Mouse (Mus musculus): Measurements from ENCODE around the gene Treml1. TPM values are rescaled to one million over a fixed set of nuclear protein-coding genes. Genes with fewer than 3 reads are reported as not detected.

Gene Treml1
- polyA plus RNA-seq, 1 experiment = 0.11 TPM

DNA sequence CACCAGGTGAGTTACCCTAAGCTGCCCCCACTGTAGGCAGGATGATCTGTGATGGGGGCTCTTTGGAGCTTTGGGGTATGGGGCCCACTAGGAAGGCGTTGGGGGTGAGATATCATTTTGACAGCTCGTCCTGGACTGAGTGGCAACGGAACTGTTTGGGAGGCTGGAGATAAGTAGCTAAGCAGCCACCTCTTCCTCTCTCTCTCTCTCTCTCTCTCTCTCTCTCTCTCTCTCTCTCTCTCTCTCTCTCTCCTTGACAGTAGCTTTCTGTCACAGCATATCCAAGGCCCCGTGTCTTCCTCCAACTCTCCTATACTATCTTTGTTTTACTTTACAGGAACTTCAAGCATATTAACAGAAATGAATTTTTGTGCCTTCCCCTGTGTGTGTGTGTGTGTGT, 746 bp downstream of the Treml1 start:
- Histone ChIP-seq H3K27ac (ENCODE audit: insufficient read depth, low read length) (no peak overlapping the region), H3K4me3 (replicated peaks; ENCODE audit: insufficient read depth, low read depth, low read length) (no peak overlapping the region), H3K4me1 (ENCODE audit: control insufficient read depth, insufficient read depth, low read length) (peaks cover 11% of the 10 kb centered on the region), H3K27me3 (ENCODE audit: control insufficient read depth, insufficient read depth, low read length) (no peaks in the 10 kb centered on the region)
- DNase-seq = no peak
- TF ChIP-seq POLR2A (IDR thresholded peaks at IDR 0.05; ENCODE audit: borderline replicate concordance, insufficient read depth, low read length) (no peak), CTCF (IDR thresholded peaks at IDR 0.05; ENCODE audit: borderline replicate concordance, insufficient read depth, low read depth, low read length) (no peak)
- WGBS = 88% methylated on average over 4 of the region's 4 CpGs

DNA sequence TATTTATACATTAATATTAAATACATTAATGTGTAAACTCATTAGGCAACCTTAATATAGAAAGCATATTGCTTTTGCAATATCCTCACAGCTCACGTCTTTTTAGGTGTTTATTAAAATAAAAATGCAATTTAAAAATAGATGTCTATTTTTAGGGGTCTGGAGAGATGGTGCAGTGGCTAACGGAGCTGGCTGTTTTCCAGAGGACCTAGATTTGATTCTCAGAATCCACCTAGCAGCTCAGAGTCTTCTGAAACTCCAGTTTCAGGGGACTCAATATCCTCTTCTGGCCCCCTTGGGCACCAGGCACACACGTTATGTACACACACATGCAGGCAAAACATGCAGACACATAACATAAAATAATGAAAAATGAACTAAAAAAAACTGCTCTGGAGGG, 2.6 kb downstream of the Treml1 start:
- no peak overlapping the region for H3K27ac ChIP-seq (ENCODE audit: insufficient read depth, low read length)
- WGBS = 36% methylated on average over 3 of the region's 3 CpGs
- TF ChIP-seq POLR2A (IDR thresholded peaks at IDR 0.05; ENCODE audit: borderline replicate concordance, insufficient read depth, low read length) = no peak
- no peak for TF ChIP-seq CTCF (IDR thresholded peaks at IDR 0.05; ENCODE audit: borderline replicate concordance, insufficient read depth, low read depth, low read length)
- no peak overlapping the region for H3K4me3 ChIP-seq (replicated peaks; ENCODE audit: insufficient read depth, low read depth, low read length)
- no peaks in the 10 kb centered on the region for H3K27me3 ChIP-seq (ENCODE audit: control insufficient read depth, insufficient read depth, low read length)
- H3K4me1 ChIP-seq (ENCODE audit: control insufficient read depth, insufficient read depth, low read length) = peaks cover 11% of the 10 kb centered on the region
- no peak for DNase-seq

DNA sequence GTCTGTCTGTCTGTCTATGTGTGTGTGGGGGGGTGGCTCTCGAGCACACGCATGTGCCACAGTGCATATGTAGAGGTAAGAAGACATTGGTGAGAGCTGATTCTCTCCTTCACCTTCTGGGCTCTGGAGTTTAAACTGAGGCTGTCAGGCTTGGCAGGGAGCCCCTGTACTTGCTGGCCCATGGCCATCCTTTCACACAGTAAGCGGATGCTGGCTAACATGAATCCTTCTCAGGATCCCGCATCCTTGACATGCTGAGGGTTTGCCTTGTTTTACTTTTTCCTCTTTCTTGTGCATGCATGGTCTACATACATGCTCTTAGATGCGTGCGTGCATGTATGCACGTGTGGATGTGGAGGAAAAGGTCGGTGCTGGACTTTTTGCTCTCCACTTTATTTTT, 3.2 kb downstream of the Treml1 start:
- Histone ChIP-seq H3K27ac (ENCODE audit: insufficient read depth, low read length) (no peak overlapping the region), H3K27me3 (ENCODE audit: control insufficient read depth, insufficient read depth, low read length) (no peaks in the 10 kb centered on the region; the same call in 1 of the 2 replicates), H3K4me3 (replicated peaks; ENCODE audit: insufficient read depth, low read depth, low read length) (no peak overlapping the region), H3K4me1 (ENCODE audit: control insufficient read depth, insufficient read depth, low read length) (peaks cover 11% of the 10 kb centered on the region)
- TF ChIP-seq POLR2A (IDR thresholded peaks at IDR 0.05; ENCODE audit: borderline replicate concordance, insufficient read depth, low read length) (no peak), CTCF (IDR thresholded peaks at IDR 0.05; ENCODE audit: borderline replicate concordance, insufficient read depth, low read depth, low read length) (no peak)
- WGBS = 36% methylated on average over 8 of the region's 8 CpGs
- DNase-seq = peak; percentile 59 to 65

DNA sequence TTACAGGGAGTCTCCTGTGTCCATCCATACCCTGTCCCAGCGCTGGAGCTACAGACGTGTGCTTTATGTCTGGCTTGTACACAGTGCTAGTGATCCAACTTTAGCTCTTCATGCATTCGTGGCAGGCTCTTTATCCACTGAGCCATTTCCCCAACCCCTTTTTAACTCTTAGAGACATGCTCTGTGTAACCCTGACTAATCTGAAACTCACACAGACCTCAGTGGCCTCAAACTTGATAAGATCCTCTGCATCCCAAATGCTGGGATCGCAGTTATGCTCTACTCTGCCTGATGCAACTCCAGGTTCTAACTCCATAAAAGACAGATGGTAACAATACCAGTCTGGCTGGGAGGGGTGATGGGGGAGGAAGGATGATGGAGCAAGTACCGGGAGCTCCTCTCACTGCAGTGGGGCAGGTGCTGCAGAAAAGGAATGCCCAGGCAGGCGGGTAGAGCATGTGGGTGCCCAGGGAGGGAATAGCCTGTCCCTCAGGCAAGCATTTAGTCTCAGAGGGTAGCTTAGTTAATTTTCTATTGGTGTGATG, 3.8 kb downstream of the Treml1 start:
- TF ChIP-seq CTCF (IDR thresholded peaks at IDR 0.05; ENCODE audit: borderline replicate concordance, insufficient read depth, low read depth, low read length) (no peak), POLR2A (IDR thresholded peaks at IDR 0.05; ENCODE audit: borderline replicate concordance, insufficient read depth, low read length) (no peak)
- no peak for DNase-seq
- 34% methylated on average over 6 of the region's 6 CpGs for WGBS
- Histone ChIP-seq H3K27ac (ENCODE audit: insufficient read depth, low read length) (no peak overlapping the region), H3K4me3 (replicated peaks; ENCODE audit: insufficient read depth, low read depth, low read length) (no peak overlapping the region), H3K27me3 (ENCODE audit: control insufficient read depth, insufficient read depth, low read length) (no peaks in the 10 kb centered on the region; the same call in 1 of the 2 replicates), H3K4me1 (ENCODE audit: control insufficient read depth, insufficient read depth, low read length) (peaks cover 11% of the 10 kb centered on the region)

DNA sequence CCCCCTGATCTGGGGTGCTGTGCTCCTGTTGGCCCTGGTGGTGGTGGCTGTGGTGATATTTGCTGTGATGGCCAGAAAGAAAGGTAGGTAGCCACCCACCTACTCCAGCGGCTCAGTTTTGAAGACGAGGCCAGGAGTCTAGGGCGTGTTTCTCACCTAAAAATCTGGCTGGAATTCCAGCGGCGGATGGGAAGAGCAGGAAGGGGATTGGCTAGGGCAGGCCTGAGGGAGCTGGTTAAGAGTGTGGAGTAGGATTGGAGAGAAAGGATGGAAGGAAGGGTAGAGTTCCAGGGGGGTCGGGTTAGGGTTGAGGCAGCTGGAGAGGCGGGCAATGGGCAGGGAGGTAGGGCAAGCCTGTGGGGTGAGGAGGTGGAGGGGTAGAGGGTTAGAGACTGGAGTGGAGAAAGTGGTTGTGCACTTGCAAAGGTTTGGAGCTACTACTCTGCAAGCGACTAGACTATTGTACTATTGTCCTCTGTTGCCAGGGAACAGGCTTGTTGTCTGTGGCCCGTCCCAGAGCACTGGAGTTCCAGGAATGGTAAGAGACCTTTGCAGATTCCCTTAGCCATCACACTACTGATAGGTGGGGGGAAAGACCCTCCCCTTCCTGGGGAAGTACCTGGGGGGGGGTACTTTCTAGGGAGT, 5.9 kb downstream of the Treml1 start:
- TF ChIP-seq CTCF (IDR thresholded peaks at IDR 0.05; ENCODE audit: borderline replicate concordance, insufficient read depth, low read depth, low read length) (no peak), POLR2A (IDR thresholded peaks at IDR 0.05; ENCODE audit: borderline replicate concordance, insufficient read depth, low read length) (no peak)
- no peaks in the 10 kb centered on the region; the same call in 1 of the 2 replicates for H3K27me3 ChIP-seq (ENCODE audit: control insufficient read depth, insufficient read depth, low read length)
- H3K27ac ChIP-seq (ENCODE audit: insufficient read depth, low read length) = no peak overlapping the region
- WGBS = 77% methylated on average over 9 of the region's 9 CpGs
- no peak overlapping the region for H3K4me3 ChIP-seq (replicated peaks; ENCODE audit: insufficient read depth, low read depth, low read length)
- DNase-seq = no peak
- H3K4me1 ChIP-seq (ENCODE audit: control insufficient read depth, insufficient read depth, low read length) = peaks cover 11% of the 10 kb centered on the region

DNA sequence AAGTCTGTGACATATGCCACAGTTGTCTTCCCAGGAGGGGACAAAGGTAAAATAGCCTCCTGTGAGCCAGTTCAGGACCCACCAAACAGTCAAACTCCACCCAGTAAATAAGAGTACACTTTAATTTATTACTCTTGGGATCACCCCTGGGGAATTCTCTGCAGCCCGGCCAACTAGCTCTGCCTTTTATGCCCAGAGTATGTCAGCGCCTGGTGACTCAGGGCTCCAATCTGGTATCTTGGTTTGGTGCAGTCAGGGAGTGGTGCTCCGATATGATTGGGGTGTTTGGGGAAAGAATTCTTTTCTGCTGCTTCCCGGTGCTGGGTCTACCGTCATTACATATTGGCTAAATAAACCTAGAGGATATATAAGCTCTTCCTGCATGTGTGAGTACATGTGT, 7.1 kb downstream of the Treml1 start:
- TF ChIP-seq POLR2A (IDR thresholded peaks at IDR 0.05; ENCODE audit: borderline replicate concordance, insufficient read depth, low read length) (no peak), CTCF (IDR thresholded peaks at IDR 0.05; ENCODE audit: borderline replicate concordance, insufficient read depth, low read depth, low read length) (no peak)
- 85% methylated on average over 5 of the region's 5 CpGs for WGBS
- DNase-seq = no peak

DNA sequence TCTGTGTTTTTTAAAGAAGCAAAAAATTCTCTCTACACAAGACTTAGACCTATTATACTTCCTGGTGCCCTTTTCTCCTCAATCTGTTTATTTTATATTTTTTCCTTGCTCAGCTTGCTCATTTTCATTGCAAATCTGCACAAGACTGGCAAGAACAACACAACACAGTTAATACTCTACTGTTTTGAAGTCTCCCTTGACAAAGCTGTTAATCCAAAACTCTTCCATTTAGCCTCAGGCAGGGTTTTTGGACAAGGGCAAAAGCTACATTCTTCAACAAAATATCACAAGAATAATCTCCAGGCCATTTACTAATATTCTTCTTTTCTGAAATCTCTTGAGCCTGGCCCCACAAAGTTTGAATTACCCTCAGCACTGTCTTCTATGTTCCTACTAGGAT, 11.9 kb downstream of the Treml1 start:
- Histone ChIP-seq H3K4me1 (ENCODE audit: control insufficient read depth, insufficient read depth, low read length) (no peaks in the 10 kb centered on the region), H3K27ac (ENCODE audit: insufficient read depth, low read length) (no peak overlapping the region), H3K4me3 (replicated peaks; ENCODE audit: insufficient read depth, low read depth, low read length) (no peak overlapping the region), H3K27me3 (ENCODE audit: control insufficient read depth, insufficient read depth, low read length) (no peaks in the 10 kb centered on the region; the same call in 1 of the 2 replicates)
- no peak for TF ChIP-seq CTCF (IDR thresholded peaks at IDR 0.05; ENCODE audit: borderline replicate concordance, insufficient read depth, low read depth, low read length)
- no peak for TF ChIP-seq POLR2A (IDR thresholded peaks at IDR 0.05; ENCODE audit: borderline replicate concordance, insufficient read depth, low read length)
- DNase-seq = no peak

More for the DNA sequence above, 7.1 kb downstream of the Treml1 start:
- no peak overlapping the region for H3K4me3 ChIP-seq (replicated peaks; ENCODE audit: insufficient read depth, low read depth, low read length)
- H3K4me1 ChIP-seq (ENCODE audit: control insufficient read depth, insufficient read depth, low read length) = peaks cover 11% of the 10 kb centered on the region
- no peaks in the 10 kb centered on the region; the same call in 1 of the 2 replicates for H3K27me3 ChIP-seq (ENCODE audit: control insufficient read depth, insufficient read depth, low read length)
- H3K27ac ChIP-seq (ENCODE audit: insufficient read depth, low read length) = no peak overlapping the region

DNA sequence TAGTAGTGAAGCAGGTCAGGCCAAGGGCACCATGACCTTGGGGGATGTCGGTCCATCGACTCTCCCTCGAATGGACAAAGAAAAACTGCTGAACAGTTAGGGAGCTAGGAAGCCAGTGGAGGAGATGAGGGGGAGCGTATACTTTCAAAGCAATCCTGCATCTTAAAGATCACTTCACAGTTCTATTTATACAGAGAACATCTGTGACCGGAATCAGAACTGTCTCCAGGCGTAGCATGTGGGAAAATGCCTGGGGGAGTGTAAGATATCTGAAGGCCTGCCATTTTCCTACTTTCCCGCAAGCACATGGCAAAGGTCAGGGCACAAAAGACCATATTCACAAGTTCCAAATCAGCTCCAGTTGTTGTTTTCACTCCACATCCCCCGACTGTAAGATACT, 13.3 kb downstream of the Treml1 start:
- WGBS = 82% methylated on average over 8 of the region's 8 CpGs
- H3K27ac ChIP-seq (ENCODE audit: insufficient read depth, low read length) = no peak overlapping the region
- no peak for TF ChIP-seq POLR2A (IDR thresholded peaks at IDR 0.05; ENCODE audit: borderline replicate concordance, insufficient read depth, low read length)
- no peak for TF ChIP-seq CTCF (IDR thresholded peaks at IDR 0.05; ENCODE audit: borderline replicate concordance, insufficient read depth, low read depth, low read length)
- no peak overlapping the region for H3K4me3 ChIP-seq (replicated peaks; ENCODE audit: insufficient read depth, low read depth, low read length)
- no peaks in the 10 kb centered on the region for H3K4me1 ChIP-seq (ENCODE audit: control insufficient read depth, insufficient read depth, low read length)
- no peaks in the 10 kb centered on the region for H3K27me3 ChIP-seq (ENCODE audit: control insufficient read depth, insufficient read depth, low read length)
- DNase-seq = no peak

Data from cerebellum, adult 2 months (tissue).